Mouse (Mus musculus) G1E (cell line): ENCODE measurements at regions not wholly inside any gene's neighbourhood (a gene's known extent, or its start where the extent isn't known, plus 50 kb on each side); places are given as distances from the start of the nearest gene placed in this dataset.
A peak's percentile ranks its signal among the peaks of the same experiment; 100 is the strongest.

ENCODE experiments used
- ATAC-seq: 2 replicates; pipeline ENCODE4 v1.8.0; 2016; ENCODE audit warnings: mild to moderate bottlenecking; ENCODE audit not compliant: insufficient number of reproducible peaks, poor library complexity, low FRiP score, severe bottlenecking; ENCODE audit errors: extremely low read depth
- DNase-seq: peaks from one replicate; pipeline ENCODE4 v3.0.0; 2012; ENCODE audit warnings: low spot score
- H3K27me3 ChIP-seq: 2 replicates; pipeline ENCODE4 v1.6.1; 2012; ENCODE audit warnings: mild to moderate bottlenecking, low read length, inconsistent platforms; ENCODE audit not compliant: insufficient read depth
- H3K36me3 ChIP-seq: replicated peaks from 2 replicates; pipeline ENCODE3; 2012; ENCODE audit warnings: mild to moderate bottlenecking, inconsistent platforms
- H3K4me1 ChIP-seq: 2 replicates; pipeline ENCODE4 v1.6.1; 2012; ENCODE audit warnings: low read depth, low read length, inconsistent platforms, mixed read lengths; ENCODE audit not compliant: insufficient read depth
- H3K4me3 ChIP-seq: 2 replicates; pipeline ENCODE4 v1.5.1; 2012; ENCODE audit warnings: low read depth, mild to moderate bottlenecking, inconsistent platforms, low read length, moderate library complexity, mixed read lengths
- H3K9me3 ChIP-seq: replicated peaks from 2 replicates; pipeline ENCODE4 v1.6.1; 2012; ENCODE audit warnings: inconsistent platforms
- CTCF ChIP-seq: IDR thresholded peaks from 2 replicates; pipeline ENCODE4 v1.5.1; 2012; ENCODE audit warnings: low read depth, low read length, inconsistent platforms, mixed read lengths
- GATA1 ChIP-seq: IDR thresholded peaks from 2 replicates; pipeline ENCODE4 v1.6.1; 2012; ENCODE audit warnings: borderline replicate concordance, low read length, inconsistent platforms, mixed read lengths
- GATA2 ChIP-seq: IDR thresholded peaks from 2 replicates; pipeline ENCODE4 v1.6.1; 2012; ENCODE audit warnings: low read depth, low read length, inconsistent platforms, borderline replicate concordance
- POLR2AphosphoS5 ChIP-seq: IDR thresholded peaks from 2 replicates; pipeline ENCODE4 v1.6.1; 2012; ENCODE audit warnings: low read depth, low read length, inconsistent platforms; ENCODE audit not compliant: insufficient replicate concordance
- TAL1 ChIP-seq: conservative IDR thresholded peaks from 2 replicates; pipeline ENCODE4 v1.6.1; 2012; ENCODE audit warnings: low read depth, low read length, inconsistent platforms, mixed read lengths

- H3K36me3 ChIP-seq, result no peaks in the 10 kb centered on the region
- DNase-seq (no peak), ATAC-seq (no peak)
- H3K4me3 ChIP-seq, result no peak overlapping the region
- peaks cover 17% of the 10 kb centered on the region for H3K4me1 ChIP-seq
- H3K9me3 ChIP-seq, result peaks cover 2% of the 10 kb centered on the region; the same call in 1 of the 2 replicates
- TF ChIP-seq TAL1 (no peak), GATA2 (no peak), GATA1 (no peak), POLR2AphosphoS5 (no peak), CTCF (no peak)
- H3K27me3 ChIP-seq, result no peaks in the 10 kb centered on the region
These were observed 59.6 kb upstream of the Hmgcll1 start for GRCm38 (mm10) chr9:75955082-75955481.

GRCm38 (mm10) chr9:75956370-75956769 is 58.3 kb upstream of the Hmgcll1 start:
- H3K4me1 ChIP-seq, result peaks cover 26% of the 10 kb centered on the region

GRCm38 (mm10) chr9:75958720-75959339 is 55.8 kb upstream of the Hmgcll1 start:
- TF ChIP-seq GATA1 (no peak), TAL1 (no peak), CTCF (no peak), GATA2 (no peak), POLR2AphosphoS5 (no peak)
- Histone ChIP-seq H3K9me3 (peaks cover 2% of the 10 kb centered on the region; the same call in 1 of the 2 replicates), H3K4me1 (peaks cover 34% of the 10 kb centered on the region), H3K27me3 (no peaks in the 10 kb centered on the region), H3K4me3 (no peak overlapping the region), H3K36me3 (no peaks in the 10 kb centered on the region)
- ATAC-seq, result no peak
- DNase-seq, result no peak

More at GRCm38 (mm10) chr9:75956370-75956769, 58.3 kb upstream of the Hmgcll1 start:
- Histone ChIP-seq H3K27me3 (no peaks in the 10 kb centered on the region), H3K36me3 (no peaks in the 10 kb centered on the region), H3K9me3 (peaks cover 2% of the 10 kb centered on the region; the same call in 1 of the 2 replicates), H3K4me3 (no peak overlapping the region)
- ATAC-seq (no peak), DNase-seq (no peak)
- TF ChIP-seq TAL1 (no peak), GATA1 (no peak), POLR2AphosphoS5 (no peak), CTCF (no peak), GATA2 (no peak)

GRCm38 (mm10) chr9:75959775-75960174 is 54.9 kb upstream of the Hmgcll1 start:
- H3K36me3 ChIP-seq, result no peaks in the 10 kb centered on the region
- no peak for TF ChIP-seq GATA2
- TF ChIP-seq TAL1, result peak; percentile 57
- H3K27me3 ChIP-seq, result no peaks in the 10 kb centered on the region
- ATAC-seq (peak; percentile 87), DNase-seq (peak; percentile 27)
- H3K4me3 ChIP-seq, result peak overlapping the region; percentile 27; the same call in 1 of the 2 replicates
- peaks cover 2% of the 10 kb centered on the region; the same call in 1 of the 2 replicates for H3K9me3 ChIP-seq
- peaks cover 34% of the 10 kb centered on the region for H3K4me1 ChIP-seq

- no peak for DNase-seq
- no peaks in the 10 kb centered on the region for H3K27me3 ChIP-seq
These were observed 53.9 kb upstream of the Hmgcll1 start for GRCm38 (mm10) chr9:75960587-75961349.

More at GRCm38 (mm10) chr9:75960587-75961349, 53.9 kb upstream of the Hmgcll1 start:
- no peaks in the 10 kb centered on the region for H3K36me3 ChIP-seq
- no peaks in the 10 kb centered on the region for H3K9me3 ChIP-seq
- TF ChIP-seq POLR2AphosphoS5 (no peak), CTCF (no peak), GATA2 (no peak), GATA1 (no peak), TAL1 (no peak)
- H3K4me1 ChIP-seq, result peaks cover 34% of the 10 kb centered on the region
- H3K4me3 ChIP-seq, result no peak overlapping the region
- ATAC-seq, result no peak
